Mouse (Mus musculus): Measurements from ENCODE around the gene Cnst. TPM values are rescaled to one million over a fixed set of nuclear protein-coding genes. Genes with fewer than 3 reads are reported as not detected.

Gene Cnst
- polyA plus RNA-seq, 1 experiment, result 45.1 TPM

GRCm38 (mm10) chr1:179559446-179560194 lies 13.4 kb downstream of the Cnst start:
- WGBS, result 66% methylated on average over 11 of the region's 11 CpGs
- Histone ChIP-seq H3K4me1 (ENCODE audit: control insufficient read depth, insufficient read depth, low read length) (peaks cover 29% of the 10 kb centered on the region), H3K4me3 (replicated peaks; ENCODE audit: insufficient read depth, low read depth, low read length) (no peak overlapping the region), H3K27me3 (ENCODE audit: control insufficient read depth, insufficient read depth, low read length) (no peaks in the 10 kb centered on the region), H3K27ac (ENCODE audit: insufficient read depth, low read length) (no peak overlapping the region)
- no peak for DNase-seq
- TF ChIP-seq POLR2A (IDR thresholded peaks at IDR 0.05; ENCODE audit: borderline replicate concordance, insufficient read depth, low read length) (no peak), CTCF (IDR thresholded peaks at IDR 0.05; ENCODE audit: borderline replicate concordance, insufficient read depth, low read depth, low read length) (no peak)

- DNase-seq, result no peak
- TF ChIP-seq CTCF (IDR thresholded peaks at IDR 0.05; ENCODE audit: borderline replicate concordance, insufficient read depth, low read depth, low read length) (no peak), POLR2A (IDR thresholded peaks at IDR 0.05; ENCODE audit: borderline replicate concordance, insufficient read depth, low read length) (no peak)
- WGBS, result 91% methylated on average over 6 of the region's 6 CpGs
These were observed 14.8 kb downstream of the Cnst start for GRCm38 (mm10) chr1:179560845-179561430.

GRCm38 (mm10) chr1:179563211-179563610 lies 17.0 kb downstream of the Cnst start:
- 59% methylated on average over 4 of the region's 4 CpGs for WGBS

More at GRCm38 (mm10) chr1:179560845-179561430, 14.8 kb downstream of the Cnst start:
- Histone ChIP-seq H3K27ac (ENCODE audit: insufficient read depth, low read length) (no peak overlapping the region), H3K4me3 (replicated peaks; ENCODE audit: insufficient read depth, low read depth, low read length) (no peak overlapping the region), H3K27me3 (ENCODE audit: control insufficient read depth, insufficient read depth, low read length) (no peaks in the 10 kb centered on the region), H3K4me1 (ENCODE audit: control insufficient read depth, insufficient read depth, low read length) (peaks cover 26% of the 10 kb centered on the region)

GRCm38 (mm10) chr1:179563926-179564325 lies 17.8 kb downstream of the Cnst start:
- no peak overlapping the region for H3K27ac ChIP-seq (ENCODE audit: insufficient read depth, low read length)
- H3K4me1 ChIP-seq (ENCODE audit: control insufficient read depth, insufficient read depth, low read length), result peaks cover 17% of the 10 kb centered on the region
- no peak overlapping the region for H3K4me3 ChIP-seq (replicated peaks; ENCODE audit: insufficient read depth, low read depth, low read length)
- TF ChIP-seq POLR2A (IDR thresholded peaks at IDR 0.05; ENCODE audit: borderline replicate concordance, insufficient read depth, low read length), result no peak
- TF ChIP-seq CTCF (IDR thresholded peaks at IDR 0.05; ENCODE audit: borderline replicate concordance, insufficient read depth, low read depth, low read length), result no peak
- 61% methylated on average over 5 of the region's 5 CpGs for WGBS
- no peaks in the 10 kb centered on the region for H3K27me3 ChIP-seq (ENCODE audit: control insufficient read depth, insufficient read depth, low read length)
- DNase-seq, result no peak

More at GRCm38 (mm10) chr1:179563211-179563610, 17.0 kb downstream of the Cnst start:
- no peak for DNase-seq
- Histone ChIP-seq H3K4me1 (ENCODE audit: control insufficient read depth, insufficient read depth, low read length) (peaks cover 15% of the 10 kb centered on the region), H3K27ac (ENCODE audit: insufficient read depth, low read length) (no peak overlapping the region), H3K27me3 (ENCODE audit: control insufficient read depth, insufficient read depth, low read length) (no peaks in the 10 kb centered on the region), H3K4me3 (replicated peaks; ENCODE audit: insufficient read depth, low read depth, low read length) (no peak overlapping the region)
- TF ChIP-seq CTCF (IDR thresholded peaks at IDR 0.05; ENCODE audit: borderline replicate concordance, insufficient read depth, low read depth, low read length) (no peak), POLR2A (IDR thresholded peaks at IDR 0.05; ENCODE audit: borderline replicate concordance, insufficient read depth, low read length) (no peak)

- H3K27ac ChIP-seq (ENCODE audit: insufficient read depth, low read length), result no peak overlapping the region
- no peak for DNase-seq
- WGBS, result 42% methylated on average over 7 of the region's 7 CpGs
These were observed 21.4 kb downstream of the Cnst start for GRCm38 (mm10) chr1:179567558-179567957.

GRCm38 (mm10) chr1:179568690-179569398 lies 22.7 kb downstream of the Cnst start:
- peaks cover 13% of the 10 kb centered on the region for H3K4me1 ChIP-seq (ENCODE audit: control insufficient read depth, insufficient read depth, low read length)
- no peaks in the 10 kb centered on the region for H3K27me3 ChIP-seq (ENCODE audit: control insufficient read depth, insufficient read depth, low read length)
- no peak overlapping the region for H3K4me3 ChIP-seq (replicated peaks; ENCODE audit: insufficient read depth, low read depth, low read length)
- H3K27ac ChIP-seq (ENCODE audit: insufficient read depth, low read length), result no peak overlapping the region
- no peak for TF ChIP-seq POLR2A (IDR thresholded peaks at IDR 0.05; ENCODE audit: borderline replicate concordance, insufficient read depth, low read length)
- no peak for TF ChIP-seq CTCF (IDR thresholded peaks at IDR 0.05; ENCODE audit: borderline replicate concordance, insufficient read depth, low read depth, low read length)
- 75% methylated on average over 4 of the region's 4 CpGs for WGBS
- DNase-seq, result no peak

More at GRCm38 (mm10) chr1:179567558-179567957, 21.4 kb downstream of the Cnst start:
- peaks cover 18% of the 10 kb centered on the region for H3K4me1 ChIP-seq (ENCODE audit: control insufficient read depth, insufficient read depth, low read length)
- no peak overlapping the region for H3K4me3 ChIP-seq (replicated peaks; ENCODE audit: insufficient read depth, low read depth, low read length)
- no peaks in the 10 kb centered on the region for H3K27me3 ChIP-seq (ENCODE audit: control insufficient read depth, insufficient read depth, low read length)
- TF ChIP-seq POLR2A (IDR thresholded peaks at IDR 0.05; ENCODE audit: borderline replicate concordance, insufficient read depth, low read length) (no peak), CTCF (IDR thresholded peaks at IDR 0.05; ENCODE audit: borderline replicate concordance, insufficient read depth, low read depth, low read length) (no peak)

GRCm38 (mm10) chr1:179570482-179570881 lies 24.3 kb downstream of the Cnst start:
- Histone ChIP-seq H3K4me1 (ENCODE audit: control insufficient read depth, insufficient read depth, low read length) (peaks cover 13% of the 10 kb centered on the region), H3K27me3 (ENCODE audit: control insufficient read depth, insufficient read depth, low read length) (no peaks in the 10 kb centered on the region), H3K27ac (ENCODE audit: insufficient read depth, low read length) (no peak overlapping the region), H3K4me3 (replicated peaks; ENCODE audit: insufficient read depth, low read depth, low read length) (no peak overlapping the region)
- 94% methylated on average over 1 of the region's 1 CpGs for WGBS
- DNase-seq, result no peak
- TF ChIP-seq CTCF (IDR thresholded peaks at IDR 0.05; ENCODE audit: borderline replicate concordance, insufficient read depth, low read depth, low read length), result no peak
- no peak for TF ChIP-seq POLR2A (IDR thresholded peaks at IDR 0.05; ENCODE audit: borderline replicate concordance, insufficient read depth, low read length)

All from cerebellum, adult 2 months (tissue).